Mouse (Mus musculus) C3H10T1/2 (cell line): ENCODE measurements around the gene Srxn1. TPM values are rescaled to one million over a fixed set of nuclear protein-coding genes. Genes with fewer than 3 reads are reported as not detected.

Experiments
- polyA plus RNA-seq, 2 experiments: library from polyadenylated mRNA; unstranded; fragments of >200 nt; fragmentation: generic; extraction: Trizol; gene quantifications; one replicate each; pipeline ENCODE4 v1.2.1; 2012; ENCODE audit warnings: missing spikeins in 2 of 2

The Srxn1 gene
- polyA plus RNA-seq: 10 to 100 TPM; 18.0 to 24.9 TPM

DNA sequence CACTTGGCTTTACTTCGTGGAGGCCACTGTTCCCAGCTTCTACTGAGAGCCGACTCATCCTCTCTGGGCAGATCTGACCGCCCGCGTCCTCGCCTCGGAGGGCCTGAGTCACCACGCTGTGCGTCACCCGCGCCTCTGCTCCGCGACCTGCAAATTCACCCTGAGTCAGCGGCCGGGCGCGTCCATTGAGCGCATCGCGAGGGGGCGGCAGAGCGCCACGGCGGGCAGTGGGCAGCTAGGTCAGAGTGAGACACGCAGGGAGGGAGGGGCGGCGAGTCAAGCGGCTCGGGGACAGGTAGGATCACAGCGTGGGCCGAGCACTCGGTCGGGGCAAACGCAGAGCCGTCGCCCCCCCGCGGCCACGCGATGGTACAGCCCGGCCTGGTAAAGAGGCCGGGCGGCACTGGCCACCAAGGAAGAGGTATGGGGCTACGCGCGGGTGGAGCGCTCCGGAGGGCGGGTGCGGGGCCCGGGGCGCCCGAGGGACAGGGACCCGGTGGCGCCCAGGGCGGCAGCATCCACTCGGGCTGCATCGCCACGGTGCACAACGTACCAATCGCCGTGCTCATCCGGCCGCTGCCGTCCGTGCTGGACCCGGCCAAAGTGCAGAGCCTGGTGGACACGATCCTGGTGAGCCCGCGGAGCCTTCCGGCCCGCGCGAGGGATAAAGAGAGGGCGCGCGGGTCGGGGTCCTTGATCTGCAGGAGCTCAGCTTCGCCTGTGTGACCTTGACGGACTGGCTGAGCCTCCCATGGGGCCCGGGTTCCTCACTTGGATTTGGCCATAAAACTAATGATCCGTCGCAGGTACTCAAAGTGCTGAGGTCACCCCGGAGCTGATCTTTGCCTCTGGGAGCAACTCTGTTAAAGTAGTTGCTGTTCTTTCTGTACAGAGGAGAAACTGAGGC, at the start of gene Srxn1:
Gene Srxn1, plus strand, starts transcription at position 199 of the 907 bp plus-strand sequence.

DNA sequence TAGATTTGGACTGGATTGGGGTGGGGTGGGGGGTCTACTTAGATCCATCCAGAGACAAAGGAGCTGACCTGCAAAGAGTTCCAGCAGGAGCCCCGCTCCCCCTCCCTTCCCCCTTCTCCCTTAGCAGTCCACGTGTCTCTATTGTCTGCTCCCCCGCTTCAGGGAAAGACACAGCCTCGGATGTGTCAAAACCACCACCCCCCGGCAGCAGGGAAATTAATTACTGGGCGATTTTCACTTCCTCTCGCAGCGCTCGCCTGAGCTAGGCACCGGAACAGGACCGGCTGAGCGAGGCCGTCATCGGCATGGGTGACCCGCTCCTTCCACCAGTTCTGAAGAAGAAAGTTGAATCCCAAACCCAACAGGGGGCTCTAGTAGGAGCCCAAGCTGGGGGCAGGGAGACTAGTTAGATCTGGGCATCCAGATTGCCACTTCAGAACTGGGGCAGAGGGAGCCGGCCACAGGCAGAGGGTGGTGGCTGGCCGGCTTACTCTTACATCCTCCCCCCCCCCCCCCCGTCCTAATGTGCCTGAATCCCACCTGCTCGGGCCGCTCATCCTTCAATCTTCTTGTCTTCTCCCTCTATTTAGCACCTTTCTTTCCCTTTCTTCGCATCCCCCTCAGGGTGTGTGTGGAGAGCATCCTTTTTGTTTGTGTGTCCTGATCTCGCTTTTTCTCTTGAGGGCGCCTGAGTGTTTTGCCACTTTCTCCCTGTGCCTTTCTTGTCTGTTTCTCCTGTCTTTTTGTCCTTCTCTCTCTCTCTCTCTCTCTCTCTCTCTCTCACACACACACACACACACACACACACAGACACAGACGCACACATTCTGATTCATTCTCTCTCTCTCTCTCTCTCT, 24.4 kb upstream of the Srxn1 start, which contains the start of gene Scrt2:
Gene Scrt2, plus strand, starts transcription at position 845 of the 857 bp plus-strand sequence.

DNA sequence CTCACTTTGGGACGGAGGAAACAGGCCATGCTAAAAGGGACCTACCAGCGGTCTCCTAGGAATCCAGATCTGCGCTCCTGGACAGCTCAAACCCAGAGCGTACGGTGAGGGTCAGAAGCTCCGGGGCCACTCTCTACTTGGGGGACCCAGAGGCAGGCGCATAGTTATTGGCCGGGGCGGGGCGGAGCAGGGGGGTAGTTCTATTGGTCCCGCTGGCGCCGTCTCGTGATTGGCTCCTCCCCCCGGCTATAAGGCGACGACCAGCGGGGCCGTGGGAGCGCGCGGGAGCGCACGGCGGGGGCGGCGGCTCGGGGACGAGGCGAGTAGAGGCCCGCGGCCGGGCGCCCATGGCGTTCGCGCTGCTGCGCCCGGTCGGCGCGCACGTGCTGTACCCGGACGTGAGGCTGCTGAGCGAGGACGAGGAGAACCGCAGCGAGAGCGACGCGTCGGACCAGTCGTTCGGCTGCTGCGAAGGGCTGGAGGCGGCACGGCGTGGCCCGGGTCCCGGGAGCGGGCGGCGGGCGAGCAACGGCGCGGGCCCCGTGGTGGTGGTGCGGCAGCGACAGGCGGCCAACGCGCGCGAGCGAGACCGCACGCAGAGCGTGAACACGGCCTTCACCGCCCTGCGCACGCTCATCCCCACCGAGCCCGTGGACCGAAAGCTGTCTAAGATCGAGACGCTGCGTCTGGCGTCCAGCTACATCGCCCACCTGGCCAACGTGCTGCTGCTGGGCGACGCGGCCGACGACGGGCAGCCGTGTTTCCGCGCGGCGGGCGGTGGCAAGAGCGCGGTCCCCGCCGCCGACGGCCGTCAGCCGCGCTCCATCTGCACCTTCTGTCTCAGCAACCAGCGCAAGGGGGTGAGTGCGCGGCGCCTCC, 38.2 kb downstream of the Srxn1 start, which contains the start of gene Tcf15:
Gene Tcf15, plus strand, starts transcription at position 283 of the 879 bp plus-strand sequence.

Other genes starting within 250 kb of the Srxn1 start
- gene Angpt4, start 194.3 kb upstream of the Srxn1 start, polyA plus RNA-seq: under 1 TPM; 0.02 to 0.45 TPM
- 10 to 100 TPM; 25.3 to 27.2 TPM for gene Fam110a, start 125.3 kb upstream of the Srxn1 start, polyA plus RNA-seq
- gene Slc52a3, start 109.0 kb upstream of the Srxn1 start, polyA plus RNA-seq: under 1 TPM; 0.04 to 0.06 TPM
- not detected for gene Scrt2, start 24.0 kb upstream of the Srxn1 start, polyA plus RNA-seq
- not detected for gene Tcf15, start 38.0 kb downstream of the Srxn1 start, polyA plus RNA-seq
- gene Csnk2a1, start 121.3 kb downstream of the Srxn1 start, polyA plus RNA-seq: 10 to 100 TPM in 1 of 2 experiments, 1 to 10 TPM in 1; 3.3 to 25.6 TPM
- gene Tbc1d20, start 188.3 kb downstream of the Srxn1 start, polyA plus RNA-seq: 10 to 100 TPM; 19.4 to 42.5 TPM
- gene Rbck1, start 227.1 kb downstream of the Srxn1 start, polyA plus RNA-seq: 10 to 100 TPM; 59.3 to 79.2 TPM
- 1 to 10 TPM; 3.7 to 5.4 TPM for gene Trib3, start 238.5 kb downstream of the Srxn1 start, polyA plus RNA-seq